Mouse (Mus musculus) cortical plate, adult 2 months (tissue): ENCODE data around the gene Drd5.

Experiments
- CTCF ChIP-seq: fragments of 200-500 bp; IDR thresholded peaks from 2 replicates; pipeline ENCODE4 v1.5.1; 2011; ENCODE audit warnings: mild to moderate bottlenecking, control low read depth, low read length; ENCODE audit not compliant: insufficient read depth; ENCODE audit errors: extremely low read depth
- POLR2A ChIP-seq: fragments of 200-500 bp; IDR thresholded peaks from 2 replicates; pipeline ENCODE4 v1.6.1; 2011; ENCODE audit warnings: mild to moderate bottlenecking, low read length, control low read depth; ENCODE audit not compliant: insufficient read depth; ENCODE audit errors: extremely low read depth

DNA sequence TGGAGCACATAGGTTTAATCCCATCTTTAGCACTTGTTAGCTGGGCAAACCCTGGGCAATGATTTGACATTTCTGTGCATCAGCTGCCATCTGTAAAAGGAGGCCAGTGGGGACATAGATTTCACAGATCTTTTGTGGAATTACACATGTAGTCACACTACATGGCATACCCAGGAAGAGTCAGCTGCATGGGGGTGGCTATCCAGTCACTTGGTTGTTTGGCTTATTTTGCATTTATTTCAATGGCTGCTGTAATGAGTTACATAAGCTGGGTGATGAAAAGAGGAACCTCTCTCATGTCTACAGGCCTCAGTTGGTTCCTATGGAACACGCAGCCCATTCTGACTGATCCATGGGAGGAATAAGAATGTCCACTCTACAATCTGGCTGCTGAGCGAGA, 40.5 kb downstream of the Drd5 start:
- TF ChIP-seq POLR2A (no peak), CTCF (no peak)
